Mouse (Mus musculus) MEL (cell line): ENCODE results near the gene 3110082I17Rik. TPM values are rescaled to one million over a fixed set of nuclear protein-coding genes. Genes with fewer than 3 reads are reported as not detected.

ENCODE experiments used
- DNase-seq: peaks from one replicate; pipeline ENCODE4 v3.0.0; 2011; ENCODE audit warnings: low read depth, low spot score
- H3K27ac ChIP-seq: 2 replicates; pipeline ENCODE4 v1.5.1; 2012; ENCODE audit warnings: low read depth, mild to moderate bottlenecking, control low read depth, low read length, moderate library complexity; ENCODE audit not compliant: control insufficient read depth
- H3K27me3 ChIP-seq, 2 experiments: fragments of 150-350 bp in 1 of 2; sonication (generic) in 1 of 2; 2 replicates each; pipeline ENCODE4 v1.6.1; 2012; ENCODE audit warnings: low read length in 2 of 2, mild to moderate bottlenecking in 2 of 2, improper control_type of control experiment in 1 of 2, moderate library complexity in 1 of 2; ENCODE audit not compliant: insufficient read depth in 2 of 2, control insufficient read depth in 1 of 2
- H3K36me3 ChIP-seq, 2 experiments: 2 replicates each; pipeline ENCODE4 v1.6.1; 2012 to 2014; ENCODE audit warnings: low read length in 2 of 2, improper control_type of control experiment in 1 of 2, inconsistent platforms in 1 of 2, mild to moderate bottlenecking in 1 of 2; ENCODE audit not compliant: insufficient read depth in 2 of 2, control insufficient read depth in 1 of 2
- H3K4me1 ChIP-seq, 2 experiments: fragments of 150-350 bp in 1 of 2; sonication (generic) in 1 of 2; 2 replicates each; pipeline ENCODE4 v1.6.1; 2012; ENCODE audit warnings: low read length in 2 of 2, improper control_type of control experiment in 1 of 2, mild to moderate bottlenecking in 1 of 2; ENCODE audit not compliant: insufficient read depth in 2 of 2, control insufficient read depth in 1 of 2
- H3K4me3 ChIP-seq, 2 experiments: fragments of 150-350 bp in 1 of 2; sonication (generic) in 1 of 2; 2 replicates each; pipeline ENCODE4 v1.5.1; 2012; ENCODE audit warnings: low read depth in 2 of 2, low read length in 2 of 2, mild to moderate bottlenecking in 2 of 2, moderate library complexity in 2 of 2, control low read depth in 1 of 2, improper control_type of control experiment in 1 of 2; ENCODE audit not compliant: control insufficient read depth in 1 of 2, insufficient read depth in 1 of 2
- H3K79me2 ChIP-seq: 2 replicates; pipeline ENCODE4 v1.6.1; 2012; ENCODE audit warnings: mild to moderate bottlenecking, low read length, moderate library complexity; ENCODE audit not compliant: control insufficient read depth, poor library complexity, insufficient read depth
- H3K9ac ChIP-seq: 2 replicates; pipeline ENCODE4 v1.6.1; 2012; ENCODE audit warnings: low read depth, mild to moderate bottlenecking, control low read depth, low read length, moderate library complexity; ENCODE audit not compliant: control insufficient read depth, poor library complexity, severe bottlenecking
- H3K9me3 ChIP-seq: fragments of 150-350 bp; sonication (generic); replicated peaks from 2 replicates; pipeline ENCODE4 v1.6.1; 2012; ENCODE audit warnings: mild to moderate bottlenecking, low read length, improper control_type of control experiment, moderate library complexity; ENCODE audit not compliant: insufficient read depth
- BHLHE40 ChIP-seq: IDR thresholded peaks from 2 replicates; pipeline ENCODE4 v1.6.1; 2012; ENCODE audit warnings: low read depth, mild to moderate bottlenecking, inconsistent platforms, low read length, improper control_type of control experiment, borderline replicate concordance
- CTCF ChIP-seq, 3 experiments: IDR thresholded peaks in 2 of 3; conservative IDR thresholded peaks in 1 of 3; 2 replicates each; pipeline ENCODE4 v1.5.1; 2011 to 2012; ENCODE audit warnings: low read length in 3 of 3, low read depth in 2 of 3, mild to moderate bottlenecking in 2 of 3, improper control_type of control experiment in 1 of 3, inconsistent platforms in 1 of 3, mixed read lengths in 1 of 3, moderate library complexity in 1 of 3; ENCODE audit not compliant: control insufficient read depth in 1 of 3, insufficient read depth in 1 of 3, poor library complexity in 1 of 3, severe bottlenecking in 1 of 3
- ELF1 ChIP-seq: IDR thresholded peaks from 2 replicates; pipeline ENCODE4 v1.6.1; 2014; ENCODE audit warnings: low read depth, mild to moderate bottlenecking, inconsistent platforms, low read length, improper control_type of control experiment, moderate library complexity
- GABPA ChIP-seq: IDR thresholded peaks from 2 replicates; pipeline ENCODE4 v1.6.1; 2012; ENCODE audit warnings: low read depth, mild to moderate bottlenecking, inconsistent platforms, low read length, improper control_type of control experiment, moderate library complexity
- HCFC1 ChIP-seq: IDR thresholded peaks from 2 replicates; pipeline ENCODE4 v1.6.1; 2012; ENCODE audit warnings: low read depth, mild to moderate bottlenecking, inconsistent platforms, low read length, improper control_type of control experiment, moderate library complexity
- MEF2A ChIP-seq: IDR thresholded peaks from 2 replicates; pipeline ENCODE4 v1.6.1; 2014; ENCODE audit warnings: low read depth, mild to moderate bottlenecking, inconsistent platforms, low read length, improper control_type of control experiment; ENCODE audit not compliant: poor library complexity, insufficient replicate concordance, severe bottlenecking; ENCODE audit errors: extremely low read depth
- MYC ChIP-seq: IDR thresholded peaks from 2 replicates; pipeline ENCODE4 v1.6.1; 2011; ENCODE audit warnings: low read depth, mild to moderate bottlenecking, low read length, improper control_type of control experiment, moderate library complexity
- POLR2AphosphoS2 ChIP-seq: IDR thresholded peaks from 2 replicates; pipeline ENCODE4 v1.6.1; 2011; ENCODE audit warnings: low read length, improper control_type of control experiment
- RAD21 ChIP-seq: IDR thresholded peaks from 2 replicates; pipeline ENCODE4 v1.6.1; 2011; ENCODE audit warnings: mild to moderate bottlenecking, low read depth, low read length, improper control_type of control experiment
- SMC3 ChIP-seq: IDR thresholded peaks from 2 replicates; pipeline ENCODE4 v1.6.1; 2011; ENCODE audit warnings: low read depth, low read length, improper control_type of control experiment
- UBTF ChIP-seq: IDR thresholded peaks from 2 replicates; pipeline ENCODE4 v1.6.1; 2012; ENCODE audit warnings: low read depth, mild to moderate bottlenecking, inconsistent platforms, low read length, improper control_type of control experiment, moderate library complexity, borderline replicate concordance; ENCODE audit not compliant: insufficient read depth
- USF1 ChIP-seq: IDR thresholded peaks from 2 replicates; pipeline ENCODE4 v1.6.1; 2014; ENCODE audit warnings: low read depth, mild to moderate bottlenecking, inconsistent platforms, low read length, improper control_type of control experiment, moderate library complexity
- ZC3H11A ChIP-seq: IDR thresholded peaks from 2 replicates; pipeline ENCODE4 v1.6.1; 2012; ENCODE audit warnings: low read depth, mild to moderate bottlenecking, inconsistent platforms, low read length, improper control_type of control experiment
- ZMIZ1 ChIP-seq: IDR thresholded peaks from 2 replicates; pipeline ENCODE4 v1.6.1; 2012; ENCODE audit warnings: low read depth, mild to moderate bottlenecking, inconsistent platforms, low read length, improper control_type of control experiment, moderate library complexity
- ZNF384 ChIP-seq: IDR thresholded peaks from 2 replicates; pipeline ENCODE4 v1.6.1; 2012; ENCODE audit warnings: low read depth, mild to moderate bottlenecking, inconsistent platforms, low read length, improper control_type of control experiment
- polyA plus RNA-seq, 2 experiments: library from polyadenylated mRNA; stranded (reverse) in 1 of 2; unstranded in 1 of 2; fragments of >175 nt in 1 of 2; fragments of >200 nt in 1 of 2; gene quantifications; 2 replicates each; pipeline versions ENCODE4 v1.2.1 to v1.2.4; 2012; ENCODE audit warnings: low replicate concordance in 2 of 2, low read depth in 1 of 2; ENCODE audit not compliant: insufficient read length in 2 of 2, insufficient read depth in 1 of 2, missing spikeins in 1 of 2
- total RNA-seq: library from RNA; depleted of rRNA; stranded (reverse); fragments of 300-350 nt; gene quantifications from 2 replicates; pipeline ENCODE4 v1.2.3, GENCODE M21; 2012

The 3110082I17Rik gene
- total and polyA plus RNA-seq, 3 experiments, result 58.1 to 79.5 TPM; not detected in 1

GRCm38 (mm10) chr5:139359244-139359643, 101.1 kb downstream of the 3110082I17Rik start:
- DNase-seq, result no peak
- H3K36me3 ChIP-seq, result no peaks in the 10 kb centered on the region
- no peak for TF ChIP-seq ELF1
- TF ChIP-seq ZNF384, result no peak
- TF ChIP-seq ZMIZ1, result no peak
- no peak for TF ChIP-seq GABPA
- no peak for TF ChIP-seq USF1
- TF ChIP-seq MEF2A, result no peak
- no peak overlapping the region for H3K27ac ChIP-seq
- H3K4me3 ChIP-seq, result no peak overlapping the region
- no peak overlapping the region for H3K9ac ChIP-seq
- no peaks in the 10 kb centered on the region for H3K9me3 ChIP-seq
- no peaks in the 10 kb centered on the region for H3K4me1 ChIP-seq
- H3K79me2 ChIP-seq, result no peaks in the 10 kb centered on the region
- no peaks in the 10 kb centered on the region for H3K27me3 ChIP-seq

- Histone ChIP-seq H3K4me1 (no peaks in the 10 kb centered on the region), H3K36me3 (no peaks in the 10 kb centered on the region), H3K79me2 (no peaks in the 10 kb centered on the region), H3K27me3 (no peaks in the 10 kb centered on the region), H3K27ac (no peak overlapping the region), H3K4me3 (no peak overlapping the region), H3K9ac (no peak overlapping the region), H3K9me3 (no peaks in the 10 kb centered on the region)
- TF ChIP-seq POLR2AphosphoS2, result no peak
- TF ChIP-seq UBTF, result no peak
- no peak for TF ChIP-seq BHLHE40
- peak; percentile 5; the same call in 1 of the 2 replicates for TF ChIP-seq ZC3H11A
- TF ChIP-seq SMC3, result peak; percentile 67
- peak; percentile 31; the same call in 1 of the 2 replicates for TF ChIP-seq MYC
- no peak for TF ChIP-seq HCFC1
- TF ChIP-seq RAD21, result peak; percentile 32
- TF ChIP-seq CTCF (IDR thresholded peaks at IDR 0.05 in 2 of 3, conservative IDR thresholded peaks at IDR 0.05 in 1 of 3; ENCODE audit: control insufficient read depth in 1 of 3, insufficient read depth in 1 of 3, low read depth in 2 of 3, low read length in 3 of 3, poor library complexity in 1 of 3, severe bottlenecking in 1 of 3), result peak; percentile 48 to 71 (median 68)
- DNase-seq, result peak; percentile 53
Measured at GRCm38 (mm10) chr5:139358653-139359052, 101.7 kb downstream of the 3110082I17Rik start.
